Mouse (Mus musculus): ENCODE measurements around the gene Hmcn1.

Gene Hmcn1

DNA sequence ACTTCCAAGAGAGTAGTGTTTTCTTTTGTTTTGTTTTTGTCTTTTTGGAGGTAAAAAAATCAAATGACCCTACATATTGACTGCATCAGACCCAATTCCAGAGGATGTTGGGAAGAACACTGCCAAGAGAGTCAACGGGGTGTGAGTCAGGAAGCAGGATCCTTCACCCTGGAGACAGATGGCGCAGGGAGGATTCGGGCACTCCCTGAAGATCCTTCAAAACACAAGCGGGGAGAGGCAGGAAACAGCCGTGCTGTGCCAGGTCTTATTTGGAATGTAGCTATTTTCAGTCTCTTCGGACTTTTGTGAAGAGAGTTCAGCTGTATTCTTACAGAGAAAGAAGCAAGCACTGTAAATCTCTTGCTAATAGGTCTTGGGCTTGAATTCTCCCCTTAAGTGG is 120.0 kb downstream of the Hmcn1 start:
- DNase-seq = peak; percentile 76

DNA sequence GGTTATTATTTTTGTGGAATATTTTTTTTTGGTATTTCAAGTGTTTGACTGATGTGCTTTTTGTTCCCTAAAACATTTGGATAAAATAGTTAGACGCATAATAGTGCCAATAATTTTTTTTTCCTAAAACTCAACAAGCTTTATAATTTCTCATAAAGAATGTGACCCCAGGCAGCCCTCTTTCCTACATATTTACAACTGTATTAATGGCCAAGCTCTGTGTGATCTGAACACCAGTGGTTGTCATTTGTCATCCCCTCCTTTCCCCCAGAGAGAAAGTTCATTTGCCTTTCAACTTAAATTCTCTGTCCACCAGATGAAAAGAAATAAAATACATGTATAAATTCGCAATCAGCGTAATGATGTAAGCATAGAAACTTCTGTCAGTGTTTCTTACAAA is 121.1 kb downstream of the Hmcn1 start:
- DNase-seq = no peak

DNA sequence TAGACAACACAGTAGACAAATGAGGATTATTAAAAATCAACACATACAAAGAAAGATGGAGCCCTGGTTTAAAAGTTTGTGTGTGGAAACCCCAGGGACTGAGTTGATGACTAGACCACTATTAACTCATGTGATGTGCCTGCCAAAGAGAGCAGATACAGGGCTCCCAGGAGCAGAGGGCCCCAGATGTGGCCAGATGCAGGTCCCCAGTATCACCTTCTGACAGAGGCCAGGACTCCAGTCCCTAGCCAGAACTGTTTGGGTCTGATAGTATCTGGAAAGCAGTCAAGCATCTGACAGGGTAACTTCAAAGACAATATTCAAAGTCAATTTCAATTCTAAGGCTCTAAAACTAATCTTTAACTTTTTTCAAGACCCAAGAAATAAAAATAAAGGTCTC is 124.0 kb downstream of the Hmcn1 start:
- DNase-seq = no peak

DNA sequence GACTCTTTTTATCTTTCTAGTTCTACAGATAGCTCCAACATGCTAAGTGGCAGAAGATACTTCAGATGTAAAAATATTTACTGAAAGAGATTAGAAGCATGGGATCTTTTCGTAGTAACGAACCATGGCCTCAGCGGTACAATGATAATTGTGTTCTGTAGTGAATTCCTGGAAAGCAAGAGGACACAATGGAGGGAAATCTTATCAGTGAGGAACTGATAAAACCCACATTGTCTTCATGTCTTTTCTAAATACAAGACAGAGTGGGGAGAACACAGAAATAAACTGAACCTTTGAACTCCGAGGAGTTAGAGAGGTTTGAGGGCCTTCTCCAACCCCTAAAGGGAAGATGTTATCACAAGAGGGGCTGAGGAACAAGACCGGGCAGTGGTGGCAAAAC is 126.6 kb downstream of the Hmcn1 start:
- no peak for DNase-seq

DNA sequence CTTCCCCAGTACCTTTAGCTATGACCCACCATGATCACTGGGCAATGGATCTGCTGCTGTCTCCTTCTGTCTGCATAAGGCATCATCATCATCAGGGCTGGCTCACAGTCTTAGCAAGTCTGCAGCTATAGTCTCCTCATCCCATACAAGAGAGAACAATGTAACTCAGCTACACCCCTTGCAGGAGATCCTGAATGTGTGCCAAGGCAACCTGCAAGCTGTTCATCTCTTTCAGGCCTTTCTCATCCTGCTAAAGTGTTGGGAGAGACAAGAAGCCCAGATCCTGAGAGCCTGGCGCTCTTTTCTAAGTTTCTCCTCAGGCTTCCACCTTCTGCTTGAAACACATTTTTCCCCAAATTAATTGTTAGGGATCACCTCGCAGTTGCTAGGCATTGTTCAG is 135.5 kb downstream of the Hmcn1 start:
- DNase-seq = peak; percentile 16

DNA sequence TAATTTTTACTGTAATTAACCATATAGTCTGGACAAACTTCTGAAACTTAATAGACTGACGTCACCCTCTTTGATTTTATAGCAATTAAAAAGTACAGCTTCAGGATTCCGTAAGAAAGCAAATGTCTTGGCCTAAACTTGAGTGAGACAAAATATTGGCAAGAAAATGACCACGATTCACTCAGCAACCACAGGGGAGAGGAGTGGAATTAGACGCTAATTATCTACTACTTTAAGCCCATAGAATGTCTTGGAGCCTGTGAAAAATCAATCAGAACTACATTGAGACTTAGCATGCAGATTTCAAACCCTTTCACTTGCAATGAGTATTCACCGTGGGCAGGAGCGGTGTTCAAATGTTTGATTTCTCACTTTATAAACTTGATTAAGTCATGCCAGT is 159.8 kb downstream of the Hmcn1 start:
- DNase-seq = no peak

DNA sequence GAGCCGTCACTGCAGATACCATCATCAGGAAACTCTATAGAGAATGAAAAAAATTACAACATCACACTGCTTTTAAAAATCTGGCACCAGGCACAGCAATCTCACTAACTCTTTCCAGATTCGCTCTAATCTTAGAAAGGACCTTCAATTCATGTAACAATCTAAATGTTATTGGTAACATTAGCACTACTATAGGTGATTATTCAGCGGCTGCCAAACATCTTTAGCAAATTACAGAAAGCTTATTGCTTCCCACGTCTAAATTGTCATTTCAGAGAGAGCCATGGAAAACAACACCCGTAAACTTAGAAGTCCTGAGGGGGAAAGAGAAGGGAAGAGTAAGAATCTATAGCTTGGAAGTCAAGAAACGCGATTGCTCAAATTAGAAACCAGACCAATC is 163.4 kb downstream of the Hmcn1 start:
- no peak for DNase-seq

DNA sequence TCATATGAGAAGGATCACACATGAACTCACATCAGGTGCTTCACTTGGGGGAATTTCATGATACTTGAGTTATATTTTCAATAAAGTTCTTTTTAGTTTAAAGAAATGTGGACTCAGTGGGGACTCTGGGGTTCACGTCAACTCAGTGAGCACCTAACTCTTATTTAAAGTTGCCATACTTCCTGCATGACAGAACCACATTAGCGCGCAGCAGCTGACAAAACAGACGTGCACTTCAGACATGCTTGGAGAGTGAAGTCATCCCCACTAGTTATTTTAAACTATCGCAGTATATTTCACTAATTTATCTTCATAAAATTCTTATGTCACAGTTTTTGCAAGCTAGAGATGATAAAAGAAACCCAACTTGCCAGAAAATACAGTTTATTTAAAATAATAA is 166.1 kb downstream of the Hmcn1 start:
- no peak for DNase-seq

DNA sequence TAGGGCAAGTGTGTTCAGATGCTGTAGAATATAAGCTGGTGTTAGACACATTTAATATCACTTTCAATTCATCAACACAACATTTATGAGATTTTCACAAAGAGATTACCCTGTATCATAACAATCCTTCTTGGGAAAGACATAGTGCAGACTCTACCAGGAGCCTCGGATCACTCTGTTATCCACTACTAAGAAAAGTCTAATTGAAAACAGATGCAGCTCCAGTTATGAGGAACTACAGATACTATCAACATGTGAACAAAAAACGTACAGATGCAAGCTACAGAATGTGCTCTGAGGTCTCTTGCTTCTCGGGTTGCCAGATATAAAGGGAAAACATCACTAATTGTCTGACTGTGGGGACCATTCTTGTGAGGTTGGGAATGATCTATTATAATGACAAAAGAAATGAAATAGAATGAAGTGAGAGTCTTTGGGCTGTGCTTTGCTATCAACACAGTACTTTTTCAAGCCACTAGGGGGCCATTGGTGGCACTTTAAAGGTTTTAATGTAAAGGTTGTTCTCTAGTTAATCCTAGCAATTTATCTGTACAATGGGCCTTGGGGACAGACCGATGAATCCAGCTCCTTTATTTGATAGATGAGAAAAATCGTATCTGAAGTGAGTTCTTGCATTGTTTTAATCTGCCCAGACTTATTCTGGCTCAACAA is 168.8 kb downstream of the Hmcn1 start:
- no peak for DNase-seq

DNA sequence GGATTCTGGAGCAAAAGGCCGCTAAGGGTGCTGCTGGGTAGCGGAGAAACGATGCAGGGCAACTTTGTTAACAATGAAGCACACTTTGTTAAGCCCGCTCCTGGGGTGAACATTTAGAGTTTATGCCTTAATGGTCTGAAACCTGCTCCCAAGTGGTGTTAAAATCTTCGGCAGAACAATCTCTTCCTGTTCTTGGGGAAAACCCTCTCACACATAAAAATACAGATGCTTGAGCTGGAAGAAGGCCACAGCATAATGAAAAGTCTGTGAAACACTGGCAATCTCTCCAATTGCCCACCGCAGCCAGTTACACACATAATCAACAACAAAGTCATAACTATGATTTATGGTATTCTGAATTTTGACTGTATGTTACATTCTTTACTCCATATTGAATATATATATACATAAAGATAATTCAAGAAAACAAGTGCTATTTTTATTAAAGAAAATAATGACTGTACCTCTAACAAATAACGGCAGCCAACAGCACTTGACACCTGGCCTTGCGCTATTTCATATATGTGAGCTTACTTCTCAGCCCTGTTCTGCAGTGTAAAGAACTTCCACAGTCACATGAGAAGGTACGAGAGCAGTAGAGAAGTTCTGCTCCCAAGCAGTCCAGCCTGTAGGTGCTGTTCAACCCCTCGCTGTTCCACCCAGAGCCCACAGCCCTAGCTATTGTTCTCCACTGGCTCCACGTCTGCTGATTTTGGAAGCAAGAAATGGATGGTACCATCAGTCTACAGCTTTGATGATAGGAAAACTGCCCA is 177.0 kb downstream of the Hmcn1 start:
- DNase-seq = no peak

DNA sequence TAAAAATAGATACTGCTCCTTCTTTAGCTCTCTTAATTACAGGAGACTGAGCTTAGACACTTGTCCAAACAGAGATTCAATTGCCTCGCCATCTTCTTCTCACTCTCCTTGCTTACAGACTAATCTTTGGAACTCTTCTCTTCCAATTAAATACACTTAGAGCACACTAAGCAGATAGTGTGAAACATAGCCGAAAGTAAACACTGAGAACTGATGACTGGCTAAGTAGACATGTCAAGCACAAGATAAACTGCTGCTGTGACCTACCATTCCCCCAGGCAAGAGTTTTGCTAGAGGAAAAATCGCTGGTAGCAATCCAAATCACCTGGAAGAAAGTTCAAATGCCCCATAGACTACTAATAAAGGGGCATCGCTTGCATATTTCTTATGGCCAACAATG is 178.3 kb downstream of the Hmcn1 start:
- DNase-seq = no peak

DNA sequence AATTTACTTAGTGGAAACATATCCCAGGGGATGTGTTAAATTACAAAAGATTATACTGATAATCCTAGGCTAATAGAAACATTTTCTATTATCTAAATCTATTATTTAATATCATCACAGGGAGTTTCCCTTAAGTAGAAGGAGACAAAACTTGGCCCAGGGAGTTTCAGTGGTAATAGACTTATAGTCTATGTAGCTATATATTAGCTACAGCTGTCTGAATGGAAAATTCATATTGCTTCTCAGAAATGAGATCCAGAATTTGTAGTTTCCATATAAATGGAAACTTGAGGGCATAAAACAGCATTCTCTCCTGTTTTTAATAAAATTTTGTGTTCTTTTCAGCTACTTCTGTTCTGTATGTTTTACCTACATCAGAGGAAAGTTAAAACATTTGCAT is 179.9 kb downstream of the Hmcn1 start:
- DNase-seq = no peak

DNA sequence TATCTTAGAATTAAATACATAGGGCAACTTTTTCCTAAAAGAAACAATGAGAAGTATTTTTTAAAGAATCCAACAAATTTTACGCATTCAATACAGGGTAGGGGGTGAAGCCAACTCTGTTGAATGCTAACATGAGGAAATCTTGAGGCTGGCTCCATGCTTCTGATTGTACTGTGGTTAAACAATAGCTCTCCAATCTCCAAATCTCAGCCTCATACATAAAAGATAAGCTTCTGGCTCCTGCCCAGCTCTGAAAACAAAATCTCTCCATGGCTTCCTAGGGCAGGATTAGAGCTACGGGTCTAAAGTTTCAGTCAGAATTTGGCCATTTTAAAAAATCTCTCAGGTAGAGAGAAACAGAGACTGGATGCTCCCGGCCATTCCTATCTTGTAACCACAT is 186.4 kb downstream of the Hmcn1 start:
- DNase-seq = no peak

DNA sequence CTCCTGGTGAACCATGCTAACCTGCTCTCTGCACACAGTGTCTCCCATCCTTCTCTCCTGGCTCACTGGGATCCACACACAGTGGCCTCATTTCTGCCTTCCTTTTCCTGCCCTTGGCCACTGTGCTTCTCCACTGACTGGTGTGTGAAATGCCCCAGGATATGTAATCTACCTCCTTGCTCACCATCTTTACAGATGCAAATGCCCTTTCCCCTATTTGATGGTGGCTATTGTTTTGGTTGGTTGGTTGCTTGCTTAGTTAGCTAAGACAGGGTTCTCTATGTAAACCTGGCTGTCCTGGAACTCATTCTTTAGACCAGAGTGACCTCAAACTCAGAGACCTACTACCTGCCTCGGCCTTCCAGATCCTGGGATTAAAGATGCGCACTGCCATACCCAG is 187.8 kb downstream of the Hmcn1 start:
- DNase-seq = no peak

DNA sequence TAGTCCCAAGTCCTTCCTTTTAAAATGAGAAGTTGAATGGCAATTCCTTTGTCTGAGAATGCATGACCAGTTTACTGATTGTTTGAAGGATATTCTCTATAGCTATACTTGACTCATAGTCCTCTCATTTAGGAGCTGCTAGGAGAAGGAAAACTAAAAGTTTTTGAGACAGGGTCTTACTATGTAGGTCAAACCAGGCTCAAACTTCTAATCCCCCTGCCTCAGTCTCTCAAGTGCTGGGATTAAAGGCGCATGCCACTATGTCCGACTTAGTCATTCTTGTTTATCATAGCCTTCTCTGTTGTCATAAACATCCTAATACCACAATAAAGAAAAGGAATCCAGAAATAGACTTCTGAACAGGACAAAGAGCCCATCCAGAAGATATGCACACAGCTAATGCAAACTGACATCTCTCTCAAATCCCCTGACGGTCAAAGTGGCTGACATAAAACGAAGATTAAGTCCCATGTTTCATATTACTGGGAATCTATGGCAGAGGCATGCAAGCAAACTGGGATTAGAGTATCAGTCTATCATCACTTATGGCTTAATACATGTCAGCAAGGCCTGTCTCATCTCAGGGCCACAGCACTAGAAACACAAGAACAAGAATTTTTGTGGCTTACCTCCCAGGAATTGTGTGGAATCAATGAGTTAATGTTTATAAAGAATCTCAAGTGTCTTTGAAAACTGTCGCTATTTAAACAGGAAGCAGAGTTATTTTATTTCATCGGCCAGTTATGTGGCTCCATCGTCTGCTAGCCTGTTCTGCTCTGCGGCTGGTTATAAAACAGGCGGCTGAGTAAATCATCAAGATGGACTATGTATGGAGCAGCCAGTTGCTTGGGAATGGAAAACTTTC is 188.8 kb downstream of the Hmcn1 start:
- DNase-seq = no peak

DNA sequence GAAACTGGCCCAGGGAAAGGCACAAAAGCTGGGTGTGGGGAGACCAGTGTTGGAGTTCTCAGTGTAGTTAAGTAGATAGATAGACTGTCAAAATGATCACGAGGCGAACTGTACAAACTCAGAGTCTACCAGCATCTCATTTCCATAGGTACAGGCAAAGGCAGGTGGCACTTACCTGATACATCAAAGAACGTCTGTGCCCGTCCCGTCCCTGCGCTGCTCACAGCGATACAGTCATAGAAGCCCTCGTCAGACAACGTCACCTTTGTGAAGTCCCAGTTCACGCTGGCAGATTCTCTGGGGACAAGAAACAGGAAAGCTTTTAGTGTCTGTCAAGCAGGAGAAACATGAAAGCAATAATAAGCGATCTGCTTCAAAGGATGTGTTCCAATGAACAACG is 190.6 kb downstream of the Hmcn1 start:
- DNase-seq = no peak

DNA sequence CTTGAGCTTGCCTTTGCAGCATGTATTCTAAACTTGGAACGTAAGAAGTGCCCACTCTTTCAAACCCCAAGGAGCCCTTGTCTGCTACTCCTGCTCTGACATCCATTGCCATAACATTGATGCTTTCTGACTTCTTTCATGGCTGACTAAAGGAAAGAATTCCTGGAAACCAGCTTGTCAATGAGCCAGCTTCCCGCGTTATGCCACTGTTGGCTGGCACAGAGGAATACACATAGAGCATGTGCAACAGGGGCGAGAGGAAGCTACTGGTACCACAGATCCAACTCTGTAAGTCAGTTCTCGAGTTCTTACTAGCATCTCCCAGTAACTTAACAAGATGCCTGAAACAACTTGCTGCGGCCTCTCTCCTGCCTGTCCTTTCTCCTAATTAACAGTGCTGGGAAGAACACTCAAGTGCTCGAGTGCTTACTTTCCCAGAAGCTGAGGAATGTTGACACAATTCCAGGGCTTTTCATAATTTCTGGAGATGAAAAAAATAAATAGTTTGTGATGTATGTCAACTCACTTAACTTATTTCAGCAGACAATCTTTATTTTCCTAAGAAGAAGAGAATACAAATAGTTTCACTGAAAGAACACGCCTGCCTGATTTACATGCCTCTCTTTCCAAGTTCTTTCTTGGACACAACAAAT is 192.5 kb downstream of the Hmcn1 start:
- no peak for DNase-seq

DNA sequence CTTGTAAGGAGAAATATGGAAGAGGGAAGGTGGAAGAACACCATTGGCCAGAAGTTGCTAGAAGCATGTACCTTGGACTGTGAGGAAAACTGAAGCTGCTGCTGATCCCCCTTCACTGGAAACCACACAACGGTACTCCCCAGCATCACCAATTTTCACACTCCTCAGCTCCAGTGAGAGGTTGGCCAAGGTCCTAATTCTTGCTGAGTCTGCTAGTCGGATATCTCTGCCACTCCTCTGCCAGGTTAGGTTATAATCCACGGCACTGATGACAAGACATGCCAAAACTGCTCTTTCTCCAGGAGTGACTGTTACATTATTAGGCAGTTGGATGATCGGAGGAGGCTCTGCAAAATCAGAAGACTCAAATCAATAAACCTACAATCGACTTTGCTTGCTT is 194.6 kb downstream of the Hmcn1 start:
- no peak for DNase-seq

DNA sequence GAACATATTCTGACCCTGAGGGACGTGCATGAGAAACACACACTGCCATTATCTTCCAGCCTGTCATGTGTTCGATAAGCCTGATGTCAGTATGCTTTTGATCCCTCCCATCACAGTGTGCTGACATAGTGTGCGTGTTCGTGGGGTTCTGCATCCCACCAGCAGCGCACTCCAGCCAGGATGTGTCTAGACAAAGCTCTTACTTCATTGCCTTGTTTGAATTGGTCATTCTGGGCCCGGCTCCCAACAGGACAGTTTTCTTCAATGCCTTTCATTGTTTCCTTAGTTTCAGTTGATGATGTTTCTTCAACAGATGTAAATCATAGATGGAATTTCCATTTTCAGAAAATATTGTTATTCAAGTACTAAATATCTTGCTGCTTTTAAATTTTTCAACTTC is 206.5 kb downstream of the Hmcn1 start:
- no peak for DNase-seq

DNA sequence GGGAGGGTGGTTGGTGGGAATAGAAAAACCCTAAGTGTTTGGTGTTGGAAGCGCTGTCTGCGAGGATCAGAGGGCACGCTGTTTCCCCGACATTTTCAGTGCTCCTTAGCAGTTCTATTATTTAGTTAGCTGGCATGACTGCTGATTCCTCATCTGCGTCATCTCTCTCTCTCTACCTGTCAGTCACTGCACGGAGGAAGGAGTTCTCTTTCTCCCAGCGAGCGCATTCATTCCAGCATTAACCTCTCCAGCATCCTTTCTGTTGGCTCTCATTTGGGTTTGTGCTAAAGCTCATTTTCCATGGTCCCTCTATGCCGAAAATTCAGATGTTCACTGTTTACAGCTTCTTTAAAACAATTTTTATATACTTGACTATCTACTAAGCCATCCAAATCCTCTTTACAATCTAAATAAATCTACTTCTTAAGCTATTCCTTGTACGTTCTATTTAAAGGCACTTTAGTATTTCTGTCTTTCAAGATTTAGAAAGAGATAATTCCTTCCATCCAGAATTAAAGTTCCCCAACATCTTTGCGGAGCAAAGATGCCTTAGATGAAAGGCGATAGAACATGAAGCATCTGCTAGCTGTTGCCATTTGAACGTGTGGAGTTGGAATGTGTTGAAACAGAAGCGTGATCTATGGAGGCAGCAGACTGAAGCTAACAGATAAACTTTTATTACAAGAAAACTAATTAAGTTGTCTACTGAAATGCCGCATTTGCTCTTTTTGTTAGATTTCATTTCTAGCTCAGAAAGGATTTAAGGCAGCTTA is 210.0 kb downstream of the Hmcn1 start:
- DNase-seq = no peak

DNA sequence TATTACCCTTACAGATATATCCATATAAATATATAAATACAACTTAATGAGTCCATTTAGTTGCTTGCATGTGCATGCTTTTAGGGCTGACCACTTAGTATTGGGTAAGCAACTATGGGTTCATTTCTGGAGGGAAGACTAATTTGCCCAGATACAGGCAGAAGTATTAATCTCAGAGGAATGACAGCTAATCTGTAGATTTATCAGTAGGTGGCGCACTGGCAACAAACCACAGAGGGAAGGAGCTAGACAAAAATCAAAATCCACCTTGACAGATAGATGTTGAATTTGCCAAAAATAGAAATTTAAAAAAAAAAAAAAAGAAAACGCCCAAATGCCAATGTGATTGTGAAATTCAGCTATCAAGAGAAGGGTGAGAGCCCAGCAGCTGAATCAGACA is 213.3 kb downstream of the Hmcn1 start:
- DNase-seq = peak; percentile 15

DNA sequence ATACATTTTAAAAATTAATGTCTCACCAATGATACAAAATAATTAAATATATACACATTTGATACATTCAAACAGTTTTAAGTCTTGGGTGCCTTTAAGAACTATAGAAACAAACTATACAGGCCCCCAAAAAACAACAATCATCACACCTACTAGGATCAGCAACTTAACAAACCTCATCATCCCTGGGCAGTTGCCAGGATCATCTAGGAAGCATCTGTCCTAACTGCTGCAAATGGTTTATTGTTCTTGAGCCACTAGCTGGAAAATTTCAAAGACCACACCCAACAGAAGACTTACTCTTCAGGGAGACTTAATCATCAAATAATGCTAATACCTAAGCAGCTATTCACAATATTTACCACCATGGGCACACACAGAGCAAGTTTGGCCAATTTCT is 216.5 kb downstream of the Hmcn1 start:
- DNase-seq = no peak

DNA sequence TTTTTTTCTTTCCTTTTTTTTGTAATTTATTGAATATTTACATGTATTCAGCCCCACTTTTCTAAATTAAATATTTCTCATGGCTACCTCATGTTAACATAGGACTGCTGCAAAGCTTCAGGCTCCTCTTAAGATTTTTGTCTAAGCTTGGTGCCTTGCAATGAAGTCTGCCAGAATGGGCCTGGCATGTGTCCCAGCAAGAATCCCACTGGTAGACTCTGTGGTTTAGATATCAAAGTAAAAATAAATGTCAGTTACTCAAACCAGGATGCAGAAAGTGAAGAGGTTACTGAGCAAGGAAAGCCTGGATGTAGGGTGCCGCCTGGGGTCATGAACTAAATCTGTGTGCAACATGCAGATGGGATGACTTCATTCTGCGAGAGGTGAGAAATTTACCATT is 217.5 kb downstream of the Hmcn1 start:
- DNase-seq = no peak

Measured in cerebellum, adult 8-10 months (tissue).